Mouse (Mus musculus): ENCODE data around the gene Pax6.

The Pax6 gene

GRCm38 (mm10) chr2:105671798-105672595, 3.3 kb downstream of the Pax6 start:
- DNase-seq (ENCODE audit: low read depth), result no peak

DNA sequence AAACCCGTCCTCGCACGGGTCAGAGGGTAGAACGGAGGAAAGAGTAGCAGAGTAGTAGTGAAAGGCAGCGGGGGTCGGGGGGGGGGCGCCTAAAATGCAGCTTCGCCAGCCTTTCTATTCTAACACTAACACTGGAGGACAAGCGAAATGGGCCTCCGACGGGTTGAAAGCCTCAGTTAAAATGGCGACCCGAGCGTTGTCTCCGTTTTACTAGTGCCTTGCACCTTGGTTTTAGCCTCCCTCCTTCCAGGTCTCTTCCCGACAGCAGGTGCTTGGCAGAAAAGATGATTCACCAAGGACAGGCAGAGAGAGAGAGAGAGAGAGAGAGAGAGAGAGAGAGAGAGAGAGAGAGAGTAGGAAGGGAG, 3.9 kb downstream of the Pax6 start:
- no peak for DNase-seq (ENCODE audit: low read depth)

DNA sequence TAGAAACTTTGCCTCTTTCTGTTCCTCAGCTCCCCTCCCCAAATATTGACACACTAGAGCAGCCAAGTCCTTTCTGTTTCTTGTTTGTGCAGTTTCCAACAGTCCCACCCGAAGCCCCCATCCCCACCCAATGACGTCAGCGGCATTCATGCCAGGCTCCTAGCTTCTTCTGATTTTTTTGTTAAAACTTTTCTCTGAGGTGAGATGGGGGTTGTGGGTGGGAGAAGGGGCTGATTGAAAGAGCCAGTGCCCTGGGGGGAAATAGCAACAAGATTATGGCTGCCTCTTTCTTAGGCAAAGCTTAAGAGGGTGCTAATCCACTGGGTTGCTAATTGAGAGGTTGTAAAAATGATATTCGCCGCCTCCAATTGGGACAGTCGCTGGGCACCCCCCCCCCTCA, 4.4 kb downstream of the Pax6 start:
- no peak for DNase-seq (ENCODE audit: low read depth)

- DNase-seq (ENCODE audit: low read depth), result peak; percentile 27
These were observed 4.9 kb downstream of the Pax6 start for GRCm38 (mm10) chr2:105673631-105674060.

- DNase-seq (ENCODE audit: low read depth), result no peak
These were observed 5.6 kb downstream of the Pax6 start for GRCm38 (mm10) chr2:105674061-105674874.

DNA sequence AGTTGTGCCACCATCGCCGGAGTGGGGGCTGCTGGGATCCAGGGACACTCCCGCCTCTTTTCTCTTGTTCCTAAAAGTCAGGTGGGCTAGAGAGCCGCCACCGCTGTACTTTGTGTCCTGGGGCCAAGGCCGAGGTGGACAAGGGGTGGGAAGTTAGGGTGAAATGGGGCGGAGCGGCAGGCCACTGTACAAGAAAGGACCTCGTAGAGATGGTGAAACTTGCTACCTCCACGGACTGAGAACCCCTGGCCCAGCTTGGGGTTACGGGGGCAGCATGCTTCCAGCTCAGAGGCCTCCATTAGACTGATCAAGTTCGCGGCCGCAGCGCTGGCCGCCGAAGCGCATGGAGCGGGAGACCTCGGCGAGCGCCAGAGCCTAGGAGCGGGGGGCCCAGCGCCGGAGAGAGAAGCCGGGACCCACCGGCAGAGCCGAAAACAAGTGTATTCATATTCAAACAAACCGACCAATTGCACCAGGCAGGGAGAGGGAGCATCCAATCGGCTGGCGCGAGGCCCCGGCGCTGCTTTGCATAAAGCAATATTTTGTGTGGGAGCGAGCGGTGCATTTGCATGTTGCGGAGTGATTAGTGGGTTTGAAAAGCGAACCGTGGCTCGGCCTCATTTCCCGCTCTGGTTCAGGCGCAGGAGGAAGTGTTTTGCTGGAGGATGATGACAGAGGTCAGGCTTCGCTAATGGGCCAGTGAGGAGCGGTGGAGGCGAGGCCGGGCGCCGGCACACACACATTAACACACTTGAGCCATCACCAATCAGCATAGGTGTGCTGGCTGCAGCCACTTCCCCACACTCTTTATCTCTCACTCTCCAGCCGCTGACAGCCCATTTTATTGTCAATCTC, 6.4 kb downstream of the Pax6 start:
- no peak for DNase-seq (ENCODE audit: low read depth)

DNA sequence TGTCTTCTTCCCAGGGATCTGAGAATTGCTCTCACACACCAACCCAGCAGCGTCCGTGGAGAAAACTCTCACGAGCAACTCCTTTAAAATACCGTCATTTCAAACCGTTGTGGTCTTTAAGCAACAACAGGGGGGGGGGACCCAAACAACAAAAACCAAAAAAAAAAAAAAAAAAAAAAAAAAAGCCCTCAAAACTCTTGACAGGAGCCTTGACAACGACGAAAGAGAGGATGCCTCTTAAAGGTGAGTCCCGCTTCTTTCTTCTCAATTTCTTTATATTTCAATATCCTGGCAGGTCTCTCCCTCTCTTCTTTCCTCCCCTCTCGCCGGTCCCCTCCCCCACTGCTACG, 7.0 kb downstream of the Pax6 start:
- no peak for DNase-seq (ENCODE audit: low read depth)

GRCm38 (mm10) chr2:105676080-105676908, 7.6 kb downstream of the Pax6 start:
- DNase-seq (ENCODE audit: low read depth), result no peak

GRCm38 (mm10) chr2:105676909-105677433, 8.3 kb downstream of the Pax6 start:
- DNase-seq (ENCODE audit: low read depth), result no peak

GRCm38 (mm10) chr2:105677434-105678105, 8.9 kb downstream of the Pax6 start:
- DNase-seq (ENCODE audit: low read depth), result no peak

DNA sequence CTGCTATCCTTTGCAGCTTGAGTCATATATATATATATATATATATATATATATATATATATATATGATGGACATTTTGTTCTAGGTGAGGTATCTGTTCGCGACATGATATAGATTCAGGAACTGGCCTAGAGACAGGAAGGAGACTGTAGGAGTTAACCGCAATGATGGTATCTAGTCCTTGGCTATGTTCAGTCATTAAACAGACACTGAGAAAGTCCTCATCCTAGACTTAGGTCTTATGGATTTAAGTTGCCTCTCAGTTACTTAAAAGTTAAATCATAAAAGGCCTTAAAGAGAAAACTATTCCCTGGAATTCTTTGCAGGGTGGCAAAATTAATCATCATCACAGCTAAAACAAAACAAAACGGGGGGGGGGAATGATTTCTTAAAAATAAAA, 9.6 kb downstream of the Pax6 start:
- no peak for DNase-seq (ENCODE audit: low read depth)

DNA sequence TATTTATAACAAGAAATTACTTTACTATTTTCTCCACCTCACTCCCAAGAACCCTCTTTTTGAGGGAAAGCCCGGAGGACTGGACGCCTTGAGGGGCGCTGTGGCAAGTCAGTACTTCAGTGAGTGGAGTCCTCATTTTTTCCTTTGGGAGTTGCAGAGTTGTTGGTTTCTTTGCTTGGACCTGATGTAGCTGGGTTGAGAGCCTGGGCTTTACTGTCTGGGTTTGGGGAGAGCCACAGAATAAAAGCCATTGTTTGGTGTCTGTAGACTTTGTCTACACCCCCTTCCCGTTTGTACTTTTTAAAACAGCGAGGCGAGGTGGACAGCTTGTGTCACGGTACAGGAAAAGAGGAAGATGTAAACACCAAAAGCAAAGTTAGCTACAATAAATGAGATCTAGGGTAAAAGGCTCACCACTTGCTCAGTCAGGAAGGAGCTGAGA, 10.2 kb downstream of the Pax6 start:
- no peak for DNase-seq (ENCODE audit: low read depth)

DNA sequence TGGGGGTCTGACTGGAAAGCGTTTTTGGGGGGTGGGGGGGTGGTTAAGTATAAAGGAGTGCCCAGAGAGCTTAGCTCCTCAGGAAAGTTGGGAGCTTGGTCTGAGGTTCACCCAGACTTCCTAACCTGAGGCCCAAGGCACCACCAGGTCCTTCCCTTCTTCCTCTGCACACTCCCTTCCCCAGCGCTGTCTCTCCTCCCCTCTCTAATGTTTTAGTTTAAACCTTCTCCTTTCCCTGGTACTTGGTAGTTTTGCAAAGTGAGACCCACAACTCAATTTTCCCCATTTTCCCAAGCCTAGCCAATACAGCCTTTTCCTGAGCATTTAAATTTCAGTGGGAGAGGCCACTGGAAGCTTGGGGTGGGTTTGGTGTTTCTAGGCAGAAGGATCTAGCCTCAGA, 10.6 kb downstream of the Pax6 start:
- DNase-seq (ENCODE audit: low read depth), result no peak

GRCm38 (mm10) chr2:105680146-105680998, 11.7 kb downstream of the Pax6 start:
- DNase-seq (ENCODE audit: low read depth), result no peak

- no peak for DNase-seq (ENCODE audit: low read depth)
These were observed 12.5 kb downstream of the Pax6 start for GRCm38 (mm10) chr2:105680999-105681710.

- DNase-seq (ENCODE audit: low read depth), result no peak
These were observed 13.4 kb downstream of the Pax6 start for GRCm38 (mm10) chr2:105682011-105682501.

DNA sequence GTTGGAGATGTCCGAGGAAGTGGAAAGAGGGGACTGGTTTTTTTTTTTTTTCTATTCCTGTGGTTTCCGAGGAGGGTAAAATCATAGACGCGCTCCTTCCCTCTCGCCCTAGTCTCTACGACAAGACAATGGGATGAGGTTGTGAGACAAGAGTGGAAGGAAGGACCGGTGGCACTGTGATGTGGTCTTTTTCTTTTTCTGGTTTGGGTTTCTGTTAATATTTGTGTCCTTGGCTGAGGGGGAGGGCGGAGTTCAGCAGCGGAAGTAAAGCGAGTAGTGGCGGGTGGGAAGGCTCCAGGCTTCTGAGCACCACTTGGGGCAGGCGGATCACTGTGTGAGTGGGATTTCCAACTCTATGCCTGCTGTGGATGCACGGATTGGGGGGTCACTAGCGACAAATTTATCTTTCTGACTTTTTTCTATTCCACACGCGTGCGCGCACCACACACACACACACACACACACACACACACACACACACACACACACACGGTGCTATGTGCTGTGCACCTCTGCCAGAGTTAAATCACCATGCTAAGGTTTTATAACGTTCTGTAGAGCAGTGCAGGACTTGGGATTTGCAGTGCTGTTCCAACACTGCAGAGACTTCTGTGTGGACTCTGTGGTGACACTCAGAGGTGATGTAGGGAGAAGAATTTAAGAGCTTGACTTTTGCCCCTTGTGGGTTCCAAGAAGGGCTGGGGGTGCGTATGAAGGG, 14.1 kb downstream of the Pax6 start:
- no peak for DNase-seq (ENCODE audit: low read depth)

DNA sequence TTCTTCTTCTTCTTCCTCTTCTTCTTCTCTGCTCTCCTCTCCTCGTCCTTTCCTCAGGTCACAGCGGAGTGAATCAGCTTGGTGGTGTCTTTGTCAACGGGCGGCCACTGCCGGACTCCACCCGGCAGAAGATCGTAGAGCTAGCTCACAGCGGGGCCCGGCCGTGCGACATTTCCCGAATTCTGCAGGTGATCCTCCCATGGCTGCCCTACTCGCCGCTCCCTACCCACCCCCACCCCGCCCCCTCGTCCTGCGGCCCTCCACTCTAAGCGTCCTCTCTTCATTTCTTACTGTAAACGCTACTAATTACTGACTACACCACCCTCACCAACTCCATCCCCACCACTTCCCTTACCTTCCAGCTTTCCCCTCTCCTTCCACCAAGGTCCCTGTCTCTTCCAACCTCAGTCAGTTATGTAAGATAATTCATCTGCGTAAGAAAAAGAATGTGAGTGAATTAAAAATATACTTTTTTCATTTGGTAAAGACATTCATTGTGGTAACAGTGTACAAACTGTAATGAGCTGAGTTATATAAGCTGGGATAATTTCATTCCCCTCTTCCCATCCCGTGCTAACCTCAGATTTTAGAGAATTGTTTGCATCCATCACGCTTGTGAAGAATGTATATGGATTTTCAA, 15.2 kb downstream of the Pax6 start:
- DNase-seq (ENCODE audit: low read depth), result no peak

Data from NIH3T3 (cell line).